Mouse (Mus musculus) hematopoietic multipotent progenitor cell, adult 10-12 weeks (in vitro differentiated cells): ENCODE data around the gene Ell2. TPM values are rescaled to one million over a fixed set of nuclear protein-coding genes. Genes with fewer than 3 reads are reported as not detected.

Source experiments
- polyA plus RNA-seq: library from polyadenylated mRNA; stranded (reverse); fragments of >175 nt; gene quantifications from 2 replicates; pipeline ENCODE4 v1.2.3, GENCODE M21; 2012; ENCODE audit warnings: low replicate concordance

Ell2 gene
- 28.8 and 43.2 TPM in 2 replicates for polyA plus RNA-seq

DNA sequence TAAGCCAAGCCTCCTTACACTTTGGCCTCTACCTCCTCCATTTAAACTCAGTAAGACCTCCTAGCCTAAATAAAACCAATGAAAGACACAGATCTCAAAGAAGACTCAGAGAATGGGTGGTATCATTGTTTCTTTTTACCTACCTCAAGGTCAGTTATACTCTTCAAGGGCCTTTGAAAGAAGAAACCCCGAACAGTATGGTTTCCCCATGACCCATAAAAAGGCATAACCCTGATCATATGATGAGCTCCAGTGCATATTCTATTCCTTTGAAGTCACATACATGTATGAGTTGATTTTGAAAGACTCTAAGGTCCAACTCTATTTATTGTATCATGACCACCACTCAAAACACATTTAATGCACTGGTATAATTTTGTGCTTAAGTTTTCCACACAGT is at the start of gene Ell2:
Ell2 (plus strand) TSS at position 301 of the 400 bp plus-strand sequence.

Other genes starting within 250 kb of the Ell2 start
- gene Glrx, start 133.1 kb downstream of the Ell2 start, polyA plus RNA-seq = 3.4 and 6.1 TPM in 2 replicates
- gene Rhobtb3, start 237.2 kb downstream of the Ell2 start, polyA plus RNA-seq = 0.02 and 0.44 TPM in 2 replicates